Mouse (Mus musculus) heart, postnatal 0 days (tissue): ENCODE data around the gene Ktn1. TPM values are rescaled to one million over a fixed set of nuclear protein-coding genes. Genes with fewer than 3 reads are reported as not detected.
A peak's percentile ranks its signal among the peaks of the same experiment; 100 is the strongest.

Experiments
- ATAC-seq: fragments of 200-750 bp; cut with Nextera tagmentation; 2 replicates; pipeline ENCODE4 v1.8.0; 2017; ENCODE audit warnings: low read depth, moderate number of reproducible peaks, moderate library complexity; ENCODE audit not compliant: insufficient read depth
- DNase-seq: peaks from one replicate; pipeline ENCODE4 v3.0.0-alpha.2; 2016; ENCODE audit warnings: low spot score
- H3K27ac ChIP-seq: fragments of 300-500 bp; sonication (generic); 2 replicates; pipeline ENCODE4 v1.5.1; 2014; ENCODE audit warnings: low read depth, mild to moderate bottlenecking
- H3K27me3 ChIP-seq: fragments of 300-500 bp; sonication (generic); 2 replicates; pipeline ENCODE4 v1.6.1; 2014; ENCODE audit warnings: low read length, mixed read lengths; ENCODE audit not compliant: control insufficient read depth, insufficient read depth
- H3K36me3 ChIP-seq: fragments of 300-500 bp; sonication (generic); replicated peaks from 2 replicates; pipeline ENCODE4 v1.6.1; 2014; ENCODE audit warnings: low read length, mixed read lengths; ENCODE audit not compliant: control insufficient read depth, insufficient read depth
- H3K4me1 ChIP-seq: fragments of 300-500 bp; sonication (generic); 2 replicates; pipeline ENCODE4 v1.6.1; 2014; ENCODE audit warnings: antibody characterized with exemption; ENCODE audit not compliant: control insufficient read depth, insufficient read depth
- H3K4me2 ChIP-seq: fragments of 300-500 bp; sonication (generic); 2 replicates; pipeline ENCODE4 v1.6.1; 2014; ENCODE audit warnings: low read depth, mild to moderate bottlenecking, low read length, moderate library complexity
- H3K4me3 ChIP-seq: fragments of 300-500 bp; sonication (generic); 2 replicates; pipeline ENCODE4 v1.5.1; 2014; ENCODE audit warnings: low read depth, low read length
- H3K9ac ChIP-seq: fragments of 300-500 bp; sonication (generic); replicated peaks from 2 replicates; pipeline ENCODE4 v1.6.1; 2014; ENCODE audit warnings: low read depth, low read length, mixed read lengths
- H3K9me3 ChIP-seq: fragments of 300-500 bp; sonication (generic); replicated peaks from 2 replicates; pipeline ENCODE4 v1.6.1; 2016; ENCODE audit warnings: low read length; ENCODE audit not compliant: control insufficient read depth
- CTCF ChIP-seq: IDR thresholded peaks from 2 replicates; pipeline ENCODE4 v1.5.1; 2016; ENCODE audit warnings: antibody characterized with exemption, control low read depth, low read depth
- EP300 ChIP-seq: IDR thresholded peaks from 2 replicates; pipeline ENCODE4 v1.6.1; 2016; ENCODE audit warnings: antibody characterized with exemption, low read depth
- WGBS: fragments of 180-500 bp; shearing (Covaris S2); extraction: QIAGEN DNeasy Blood & Tissue Kit; methylation state at CpG from one replicate; pipeline ENCODE4 v1.1.7; 2014; 5-methylcytosine and 5-hydroxymethylcytosine counted together
- polyA plus RNA-seq: library from polyadenylated mRNA; unstranded; fragments of >200 nt; fragmentation: Nextera tagmentation; extraction: Ambion mirVana; gene quantifications from 2 replicates; pipeline ENCODE4 v1.2.1, GENCODE M21; 2015
- total RNA-seq: library from RNA; depleted of rRNA; stranded (reverse); fragments of >200 nt; gene quantifications from 2 replicates; pipeline ENCODE4 v1.2.3, GENCODE M21; 2014; ENCODE audit warnings: low replicate concordance

Ktn1 gene
- total and polyA plus RNA-seq, 2 experiments from 2014 or later = 31.7 to 104 TPM

DNA sequence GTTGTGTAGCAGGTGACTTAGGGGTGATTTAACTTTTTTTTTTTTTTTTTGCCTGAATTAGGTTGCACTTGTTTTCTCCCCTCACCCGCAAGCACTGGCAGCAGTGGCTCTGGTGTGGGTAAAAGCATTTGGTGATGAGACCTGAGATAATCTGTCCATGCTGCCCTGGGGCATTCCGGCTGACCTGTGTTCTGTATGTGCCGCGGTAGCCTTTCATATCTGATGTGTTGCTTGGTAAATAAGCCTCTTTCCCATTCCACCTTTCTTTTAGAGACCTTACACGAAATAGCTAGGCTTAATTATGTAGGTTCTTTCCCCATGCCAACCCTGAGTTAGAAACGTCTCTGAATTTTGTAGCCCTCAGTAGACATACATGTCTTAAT, 2.1 kb downstream of the Ktn1 start:
- Histone ChIP-seq H3K27ac (peak overlapping the region; percentile 97), H3K9ac (peak overlapping the region; percentile 82), H3K4me1 (peaks cover 18% of the 10 kb centered on the region; the same call in 1 of the 2 replicates), H3K4me3 (peak overlapping the region; percentile 77), H3K36me3 (no peaks in the 10 kb centered on the region), H3K4me2 (peak overlapping the region; percentile 76), H3K9me3 (no peaks in the 10 kb centered on the region), H3K27me3 (no peaks in the 10 kb centered on the region)
- WGBS = 14% methylated on average over 6 of the region's 6 CpGs
- no peak for TF ChIP-seq EP300
- no peak for TF ChIP-seq CTCF
- ATAC-seq (no peak), DNase-seq (no peak)

DNA sequence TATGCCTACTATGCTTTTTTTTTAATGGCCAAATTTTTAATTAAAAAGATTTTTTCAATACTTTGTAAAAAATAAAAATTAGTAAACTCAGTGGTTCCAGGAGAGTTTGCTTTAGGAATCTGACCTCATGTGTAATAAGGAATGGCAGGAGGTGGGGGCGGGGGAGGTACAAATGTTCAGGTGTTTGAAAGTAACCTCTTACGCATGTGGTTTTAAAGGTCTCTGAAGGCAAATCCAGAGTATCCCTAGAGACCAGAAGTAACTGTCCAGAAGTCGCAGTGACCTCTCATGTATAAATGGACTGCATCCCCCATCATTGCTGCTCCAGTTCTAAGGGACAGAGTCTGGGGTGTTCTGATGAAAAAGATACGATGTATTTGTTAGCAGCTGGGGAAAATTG, 3.0 kb downstream of the Ktn1 start:
- Histone ChIP-seq H3K9ac (no peak overlapping the region), H3K36me3 (peaks cover 2% of the 10 kb centered on the region; the same call in 1 of the 2 replicates), H3K27me3 (no peaks in the 10 kb centered on the region), H3K9me3 (no peaks in the 10 kb centered on the region), H3K4me3 (no peak overlapping the region), H3K4me1 (peaks cover 14% of the 10 kb centered on the region; the same call in 1 of the 2 replicates), H3K4me2 (0 out of 2 replicates have a peak overlapping the region, but pooled peaks have one; percentile 76), H3K27ac (no peak overlapping the region)
- 66% methylated on average over 4 of the region's 4 CpGs for WGBS
- no peak for TF ChIP-seq EP300
- TF ChIP-seq CTCF = no peak
- ATAC-seq (no peak), DNase-seq (no peak)

DNA sequence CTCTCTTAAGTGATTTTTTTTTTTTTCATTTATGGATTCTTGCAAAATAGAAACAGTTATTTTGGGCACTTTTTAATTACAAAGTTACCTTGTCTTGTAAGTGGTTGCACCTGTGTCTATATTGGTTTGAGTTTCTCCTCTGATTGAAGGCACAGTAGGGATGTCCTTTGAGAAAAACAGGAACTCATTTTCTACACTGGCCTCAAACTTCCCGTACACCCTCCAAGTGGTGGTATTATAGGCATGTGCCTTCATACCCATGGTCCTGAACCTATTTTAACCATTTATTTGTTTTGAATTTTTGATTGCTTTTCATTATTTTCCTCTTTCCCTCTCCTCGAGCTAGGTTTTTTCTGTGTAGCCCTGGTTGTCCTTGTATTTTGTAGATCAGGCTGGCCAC, 7.2 kb downstream of the Ktn1 start:
- Histone ChIP-seq H3K36me3 (peaks cover 7% of the 10 kb centered on the region; the same call in 1 of the 2 replicates), H3K9ac (no peak overlapping the region), H3K27me3 (no peaks in the 10 kb centered on the region), H3K4me3 (no peak overlapping the region), H3K9me3 (no peaks in the 10 kb centered on the region), H3K27ac (no peak overlapping the region), H3K4me1 (peaks cover 25% of the 10 kb centered on the region), H3K4me2 (no peak overlapping the region)
- WGBS = 79% methylated on average over 2 of the region's 2 CpGs
- DNase-seq = no peak
- ATAC-seq = no peak
- TF ChIP-seq EP300 (no peak), CTCF (no peak)

DNA sequence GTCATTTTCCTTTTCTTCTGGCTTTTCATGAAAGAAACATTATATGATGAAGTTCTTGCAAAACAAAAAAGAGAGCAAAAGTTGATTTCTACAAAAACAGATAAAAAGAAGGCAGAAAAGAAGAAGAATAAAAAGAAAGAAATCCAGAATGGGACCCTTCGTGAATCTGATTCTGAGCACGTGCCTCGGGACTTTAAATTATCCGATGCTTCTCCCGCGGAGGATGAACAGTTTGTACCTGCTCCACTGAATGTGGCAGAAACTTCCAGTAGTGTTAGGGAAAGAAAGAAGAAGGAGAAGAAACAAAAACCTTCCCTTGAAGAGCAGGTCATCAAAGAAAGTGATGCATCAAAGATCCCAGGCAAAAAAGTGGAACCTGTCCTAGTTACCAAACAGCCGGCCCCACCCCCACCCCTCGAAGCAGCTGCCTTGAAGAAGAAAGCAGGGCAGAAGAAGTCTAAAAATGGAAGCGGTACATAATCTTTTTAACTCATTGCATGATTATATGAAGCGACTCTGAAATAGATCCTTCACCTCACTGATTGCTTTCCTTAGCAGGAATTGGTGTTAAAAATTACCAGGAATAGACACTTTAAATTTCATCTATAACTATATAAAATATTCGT, 15.7 kb downstream of the Ktn1 start:
- H3K9me3 ChIP-seq = no peaks in the 10 kb centered on the region
- H3K27ac ChIP-seq = no peak overlapping the region
- no peak overlapping the region for H3K4me2 ChIP-seq
- ATAC-seq = no peak
- no peaks in the 10 kb centered on the region for H3K27me3 ChIP-seq
- no peak overlapping the region for H3K9ac ChIP-seq
- DNase-seq = no peak
- 0 out of 2 replicates have a peak, but pooled peaks cover 9% of the 10 kb centered on the region for H3K4me1 ChIP-seq
- TF ChIP-seq CTCF = no peak
- no peak for TF ChIP-seq EP300
- H3K4me3 ChIP-seq = no peak overlapping the region
- H3K36me3 ChIP-seq = peaks cover 38% of the 10 kb centered on the region
- WGBS = 61% methylated on average over 11 of the region's 11 CpGs

DNA sequence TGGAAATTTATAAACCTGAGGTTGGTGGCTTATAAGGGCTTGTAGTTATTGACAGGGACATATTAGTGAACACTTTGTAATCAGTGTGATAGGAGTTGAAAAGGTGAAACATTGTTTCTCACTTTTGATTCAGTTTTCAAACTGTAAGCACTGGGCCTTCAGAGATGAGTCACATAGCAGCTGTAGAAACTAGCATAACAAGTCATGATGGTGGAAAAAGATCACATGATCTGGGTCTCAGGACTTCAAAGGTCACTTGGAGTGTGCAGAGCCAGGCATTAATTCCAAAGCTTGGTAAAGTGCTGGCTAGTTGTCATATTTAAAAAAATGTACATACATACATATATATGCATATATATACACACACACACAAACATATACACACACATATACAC, 16.2 kb downstream of the Ktn1 start:
- ATAC-seq (no peak), DNase-seq (no peak)
- Histone ChIP-seq H3K36me3 (peaks cover 42% of the 10 kb centered on the region), H3K27ac (no peak overlapping the region), H3K9ac (no peak overlapping the region), H3K27me3 (no peaks in the 10 kb centered on the region), H3K4me3 (no peak overlapping the region), H3K4me1 (0 out of 2 replicates have a peak, but pooled peaks cover 9% of the 10 kb centered on the region), H3K9me3 (no peaks in the 10 kb centered on the region), H3K4me2 (no peak overlapping the region)
- TF ChIP-seq CTCF (no peak), EP300 (no peak)
